Mouse (Mus musculus) C2C12 (cell line): ENCODE results near the gene Nlrp9b.

Experiments used
- CEBPB ChIP-seq: IDR thresholded peaks from one replicate; pipeline ENCODE4 v1.6.1; 2011; ENCODE audit warnings: low read depth, mild to moderate bottlenecking, control low read depth, moderate library complexity
- CTCF ChIP-seq: IDR thresholded peaks from one replicate; pipeline ENCODE4 v1.5.1; 2011; ENCODE audit not compliant: control insufficient read depth, insufficient read depth, insufficient read length
- FOSL1 ChIP-seq: IDR thresholded peaks from one replicate; pipeline ENCODE4 v1.8.0; 2011; ENCODE audit warnings: mild to moderate bottlenecking, low read length; ENCODE audit not compliant: poor library complexity, insufficient read depth, severe bottlenecking
- MAX ChIP-seq: IDR thresholded peaks from one replicate; pipeline ENCODE4 v1.6.1; 2011; ENCODE audit warnings: mild to moderate bottlenecking, control low read depth
- MYOD1 ChIP-seq: IDR thresholded peaks from one replicate; pipeline ENCODE4 v1.6.1; 2011; ENCODE audit warnings: low read depth; ENCODE audit not compliant: control insufficient read depth, insufficient read length
- MYOG ChIP-seq: IDR thresholded peaks from one replicate; pipeline ENCODE4 v1.6.1; 2011; ENCODE audit not compliant: control insufficient read depth, insufficient read length; ENCODE audit errors: extremely low read depth
- USF1 ChIP-seq: IDR thresholded peaks from one replicate; pipeline ENCODE4 v1.6.1; 2011; ENCODE audit warnings: low read depth, mild to moderate bottlenecking, control low read depth, moderate library complexity

DNA sequence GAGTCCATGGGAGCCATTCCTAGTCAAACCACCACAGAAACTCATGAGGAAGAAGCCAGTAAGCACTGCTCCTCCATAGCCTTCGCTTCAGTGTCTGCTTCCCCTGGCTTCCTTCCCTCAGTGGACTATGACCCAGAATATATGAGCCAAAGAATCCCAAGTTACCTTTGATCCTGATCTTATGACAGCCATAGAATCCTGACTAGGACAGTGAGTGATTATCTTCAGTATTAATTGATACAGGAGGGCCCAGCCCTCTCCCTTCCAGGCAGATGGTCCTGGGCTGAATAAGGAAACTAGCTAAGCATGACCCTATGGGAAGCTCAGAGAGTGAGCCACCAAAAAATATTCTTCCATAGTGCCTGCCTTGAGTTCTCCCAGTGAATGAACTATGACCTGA is 28.8 kb upstream of the Nlrp9b start:
- TF ChIP-seq USF1 (no peak), CTCF (no peak), MAX (no peak), MYOD1 (no peak), CEBPB (no peak), FOSL1 (no peak), MYOG (no peak)
